In genomic region chr7:49526101-49526499, GRCm38 (mm10) we compare ENCODE assay signal across 18 mouse cellular contexts.
DNase-seq lines count a peak whose midpoint lies in the region; ATAC-seq and TF ChIP-seq lines count a peak whose summit lies in the region.
"Had no signal": no experiment of that assay in that cellular context is flagged by ENCODE, and none has a peak within 500 bp of the region (broad histone marks: within the 10 kb centered on the region; RNA-seq: fewer than 3 reads in every experiment).

No protein-coding gene starts in this region.

- H3K4me3 ChIP-seq in heart, embryonic 14.5 days (ENCODE audit: control insufficient read depth in 1 of 2, insufficient read depth in 1 of 2, low read depth in 1 of 2, low read length in 2 of 2): peak overlapping the region in 1 of 2 experiments; percentile 61; a peak in 2 of 4 replicates
- H3K4me3 ChIP-seq in ES-Bruce4 (ENCODE audit: low read depth, low read length): no peak overlapping the region
- H3K4me3 ChIP-seq in embryonic facial prominence, embryonic 15.5 days (replicated peaks): no peak overlapping the region

- WGBS in heart, embryonic 14.5 days: 67% methylated on average over 4 of the region's 4 CpGs
- 69% methylated on average over 4 of the region's 4 CpGs for WGBS in embryonic facial prominence, embryonic 15.5 days

- TF ChIP-seq CTCF in ES-Bruce4 (IDR thresholded peaks at IDR 0.05; ENCODE audit: low read depth, low read length): no peak

- ATAC-seq in heart, embryonic 14.5 days (ENCODE audit: insufficient number of reproducible peaks, insufficient read depth, low FRiP score, low read depth): no peak
- ATAC-seq in embryonic facial prominence, embryonic 15.5 days (ENCODE audit: insufficient number of reproducible peaks, low FRiP score, low TSS enrichment, low read depth): no peak
- ATAC-seq: forebrain, embryonic 16.5 days; lung, postnatal 0 days; midbrain, embryonic 16.5 days had no signal

- H3K36me3 ChIP-seq in heart, embryonic 14.5 days (ENCODE audit: control insufficient read depth, insufficient read depth, low read length): no peaks in the 10 kb centered on the region
- H3K36me3 ChIP-seq in ES-Bruce4 (ENCODE audit: control insufficient read depth, insufficient read depth, low read length, poor library complexity, severe bottlenecking): no peaks in the 10 kb centered on the region
- H3K36me3 ChIP-seq in embryonic facial prominence, embryonic 15.5 days: no peaks in the 10 kb centered on the region

- H3K9ac ChIP-seq in heart, embryonic 14.5 days (ENCODE audit: low read length): peak overlapping the region; percentile 73
- no peak overlapping the region for H3K9ac ChIP-seq in ES-Bruce4 (ENCODE audit: low read depth, poor library complexity, severe bottlenecking)
- no peak overlapping the region for H3K9ac ChIP-seq in embryonic facial prominence, embryonic 15.5 days
- H3K9ac ChIP-seq: liver, embryonic 14.5 days had no signal

- H3K27ac ChIP-seq in heart, embryonic 14.5 days (replicated peaks in 1 of 2; ENCODE audit: control insufficient read depth in 1 of 2, insufficient read depth in 1 of 2, low read depth in 2 of 2, low read length in 2 of 2): peak overlapping the region in 1 of 2 experiments; percentile 98; a peak in 3 of 4 replicates
- peak overlapping the region; percentile 55; the same call in 1 of the 2 replicates for H3K27ac ChIP-seq in ES-Bruce4 (ENCODE audit: insufficient read depth, low read length)
- H3K27ac ChIP-seq in embryonic facial prominence, embryonic 15.5 days (replicated peaks): no peak overlapping the region
- H3K27ac ChIP-seq: liver, embryonic 14.5 days had no signal

- DNase-seq in heart, postnatal 4 days: no peak
- DNase-seq in kidney, adult 9 months: peak; percentile 69
- no peak for DNase-seq in kidney, adult 8-10 months
- DNase-seq in retina, postnatal 1 day: no peak
- DNase-seq: adrenal gland, postnatal 10 days; B cell, adult 2 months; cerebellum, adult 11 months; cerebellum, postnatal 36 days; layer of hippocampus, postnatal 36 days; right cerebral cortex, adult 18-20 months; thymus, adult 18-20 months had no signal

- H3K27me3 ChIP-seq in heart, embryonic 14.5 days (ENCODE audit: control insufficient read depth, insufficient read depth, low read length): no peaks in the 10 kb centered on the region
- H3K27me3 ChIP-seq in ES-Bruce4 (ENCODE audit: control insufficient read depth, insufficient read depth, low read length, poor library complexity, severe bottlenecking): no peaks in the 10 kb centered on the region
- no peaks in the 10 kb centered on the region for H3K27me3 ChIP-seq in embryonic facial prominence, embryonic 15.5 days

- no peak for TF ChIP-seq POLR2A in ES-Bruce4 (IDR thresholded peaks at IDR 0.05; ENCODE audit: insufficient read depth, low read length)

- H3K4me2 ChIP-seq in heart, embryonic 14.5 days (ENCODE audit: low read length): peak overlapping the region; percentile 57
- 0 out of 2 replicates have a peak overlapping the region, but pooled peaks have one; percentile 0 for H3K4me2 ChIP-seq in embryonic facial prominence, embryonic 15.5 days (replicated peaks)

- no peaks in the 10 kb centered on the region for H3K9me3 ChIP-seq in heart, embryonic 14.5 days (ENCODE audit: control insufficient read depth, low read length)
- no peaks in the 10 kb centered on the region for H3K9me3 ChIP-seq in ES-Bruce4 (replicated peaks; ENCODE audit: control insufficient read depth, insufficient read depth, low read length, poor library complexity, severe bottlenecking)
- H3K9me3 ChIP-seq in embryonic facial prominence, embryonic 15.5 days (replicated peaks): no peaks in the 10 kb centered on the region

- H3K4me1 ChIP-seq in heart, embryonic 14.5 days (ENCODE audit: control insufficient read depth in 2 of 2, insufficient read depth in 2 of 2, low read length in 2 of 2): peaks cover 28 to 53% of the 10 kb centered on the region in 2 experiments
- H3K4me1 ChIP-seq in ES-Bruce4 (ENCODE audit: control insufficient read depth, insufficient read depth, low read length): peaks cover 4% of the 10 kb centered on the region
- peaks cover 53% of the 10 kb centered on the region for H3K4me1 ChIP-seq in embryonic facial prominence, embryonic 15.5 days

- TF ChIP-seq EP300 in ES-Bruce4 (IDR thresholded peaks at IDR 0.05; ENCODE audit: insufficient read depth, low read depth, low read length): no peak
